Mouse (Mus musculus): Measurements from ENCODE around the gene 1700056E22Rik.

DNA sequence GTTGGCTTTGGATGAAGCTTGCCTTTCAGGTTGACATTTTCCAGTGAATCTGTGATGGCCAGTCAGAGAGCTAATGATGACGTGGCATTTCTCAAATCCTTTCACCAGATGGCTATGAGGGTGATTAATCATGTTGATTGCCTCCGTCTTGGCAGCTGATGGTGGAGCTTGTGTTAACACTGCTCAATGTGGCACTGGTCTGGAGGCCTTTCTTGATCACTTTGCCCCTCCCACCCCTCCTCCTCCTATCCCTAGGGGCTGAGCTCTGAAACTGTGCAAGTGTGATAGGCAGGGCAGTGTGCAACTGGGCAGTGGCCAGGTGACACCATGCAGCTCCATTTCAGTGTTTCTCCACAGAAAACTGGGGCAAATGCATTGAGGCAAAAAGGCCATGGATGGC is 29.8 kb downstream of the 1700056E22Rik start:
- TF ChIP-seq CHD2 (IDR thresholded peaks at IDR 0.05; ENCODE audit: low read depth, low read length) (no peak), HCFC1 (IDR thresholded peaks at IDR 0.05; ENCODE audit: borderline replicate concordance, insufficient read depth, low read length) (no peak), ZNF384 (IDR thresholded peaks at IDR 0.05; ENCODE audit: low read depth, low read length) (no peak), ZC3H11A (IDR thresholded peaks at IDR 0.05; ENCODE audit: borderline replicate concordance, low read depth, low read length) (no peak), MAFK (IDR thresholded peaks at IDR 0.05; ENCODE audit: insufficient read depth, low read depth, low read length) (no peak)
